ENCODE assay signal across 20 mouse cellular contexts in genomic region chr5:118095849-118096248, GRCm38 (mm10).
"Had no signal": no experiment of that assay in that cellular context is flagged by ENCODE, and none has a peak within 500 bp of the region (broad histone marks: within the 10 kb centered on the region; RNA-seq: fewer than 3 reads in every experiment).

No protein-coding gene starts in this region.

- DNase-seq: liver, postnatal 0 days; lung, adult 2 months; lung, postnatal 14 days; lung, postnatal 36 days; retina, postnatal 1 day; right cerebral cortex, adult 18-20 months; right cerebral cortex, postnatal 25 days; right cerebral cortex, postnatal 4 days; spleen, adult 18-20 months; thymus, adult 18-20 months; thymus, postnatal 14 days; thymus, postnatal 36 days had no signal

- H3K9ac ChIP-seq: liver, postnatal 0 days; lung, embryonic 15.5 days; midbrain, embryonic 13.5 days; midbrain, embryonic 15.5 days; neural tube, embryonic 12.5 days had no signal

- H3K4me1 ChIP-seq: lung, embryonic 15.5 days had no signal

- ATAC-seq: liver, postnatal 0 days; lung, postnatal 0 days; midbrain, embryonic 13.5 days; midbrain, embryonic 15.5 days had no signal

- H3K27ac ChIP-seq: lung, embryonic 15.5 days; macrophage; midbrain, embryonic 13.5 days; midbrain, embryonic 15.5 days; neural tube, embryonic 12.5 days had no signal

- H3K9me3 ChIP-seq: lung, embryonic 15.5 days; megakaryocyte, embryonic 14.5 days; midbrain, embryonic 13.5 days; midbrain, embryonic 15.5 days; neural tube, embryonic 12.5 days had no signal

- H3K4me2 ChIP-seq: lung, embryonic 15.5 days; midbrain, embryonic 11.5 days; midbrain, embryonic 13.5 days; midbrain, embryonic 15.5 days; neural tube, embryonic 12.5 days had no signal

- H3K27me3 ChIP-seq: lung, embryonic 15.5 days; megakaryocyte, embryonic 14.5 days; midbrain, embryonic 13.5 days; midbrain, embryonic 15.5 days; neural tube, embryonic 12.5 days had no signal

- H3K4me3 ChIP-seq: lung, embryonic 15.5 days; megakaryocyte, embryonic 14.5 days; midbrain, embryonic 13.5 days; midbrain, embryonic 15.5 days; neural tube, embryonic 12.5 days had no signal
